In genomic region chr11:86225761-86226160, GRCm38 (mm10) we compare ENCODE assay signal across 19 mouse cellular contexts.
"Had no signal": no experiment of that assay in that cellular context is flagged by ENCODE, and none has a peak within 500 bp of the region (broad histone marks: within the 10 kb centered on the region; RNA-seq: fewer than 3 reads in every experiment).

No protein-coding gene starts in this region.

- H3K9me3 ChIP-seq: midbrain, embryonic 10.5 days; midbrain, embryonic 12.5 days; neural tube, embryonic 13.5 days; neural tube, embryonic 15.5 days had no signal

- H3K4me3 ChIP-seq: midbrain, embryonic 10.5 days; midbrain, embryonic 12.5 days; myocyte; neural tube, embryonic 13.5 days; neural tube, embryonic 15.5 days had no signal

- H3K27me3 ChIP-seq: midbrain, embryonic 12.5 days; neural tube, embryonic 13.5 days; neural tube, embryonic 15.5 days had no signal

- H3K27ac ChIP-seq: midbrain, embryonic 10.5 days; midbrain, embryonic 12.5 days; neural tube, embryonic 13.5 days; neural tube, embryonic 15.5 days had no signal

- H3K9ac ChIP-seq: lung, embryonic 14.5 days; midbrain, embryonic 12.5 days; neural tube, embryonic 13.5 days; neural tube, embryonic 15.5 days had no signal

- H3K4me1 ChIP-seq: midbrain, embryonic 10.5 days; midbrain, embryonic 12.5 days; neural tube, embryonic 13.5 days; neural tube, embryonic 15.5 days had no signal

- H3K4me2 ChIP-seq: lung, embryonic 14.5 days; midbrain, embryonic 12.5 days; neural tube, embryonic 13.5 days; neural tube, embryonic 15.5 days had no signal

- DNase-seq: lung, adult 18-20 months; lung, embryonic 14.5 days; lung, postnatal 10 days; lung, postnatal 4 days; midbrain, embryonic 14.5 days; retina, postnatal 1 day; right cerebral cortex, adult 18-20 months; right cerebral cortex, postnatal 25 days; right cerebral cortex, postnatal 4 days; spleen, adult 18-20 months; thymus, adult 18-20 months; thymus, postnatal 14 days; thymus, postnatal 36 days had no signal

- ATAC-seq: midbrain, embryonic 16.5 days had no signal
